Mouse (Mus musculus) brain, adult 10 weeks (tissue): ENCODE results near the gene Soga3. TPM values are rescaled to one million over a fixed set of nuclear protein-coding genes. Genes with fewer than 3 reads are reported as not detected.

ENCODE experiments used
- polyA plus RNA-seq: library from polyadenylated mRNA; stranded (reverse); fragments of 350-450 nt; fragmentation: Illumina TruSeq; extraction: RNeasy Lipid Tissue Mini Kit (QIAGEN cat#74804); gene quantifications from one replicate; pipeline ENCODE4 v1.2.3, GENCODE M21; 2015; ENCODE audit warnings: low read depth, low replicate concordance

Gene Soga3
- 47.8 TPM for polyA plus RNA-seq

DNA sequence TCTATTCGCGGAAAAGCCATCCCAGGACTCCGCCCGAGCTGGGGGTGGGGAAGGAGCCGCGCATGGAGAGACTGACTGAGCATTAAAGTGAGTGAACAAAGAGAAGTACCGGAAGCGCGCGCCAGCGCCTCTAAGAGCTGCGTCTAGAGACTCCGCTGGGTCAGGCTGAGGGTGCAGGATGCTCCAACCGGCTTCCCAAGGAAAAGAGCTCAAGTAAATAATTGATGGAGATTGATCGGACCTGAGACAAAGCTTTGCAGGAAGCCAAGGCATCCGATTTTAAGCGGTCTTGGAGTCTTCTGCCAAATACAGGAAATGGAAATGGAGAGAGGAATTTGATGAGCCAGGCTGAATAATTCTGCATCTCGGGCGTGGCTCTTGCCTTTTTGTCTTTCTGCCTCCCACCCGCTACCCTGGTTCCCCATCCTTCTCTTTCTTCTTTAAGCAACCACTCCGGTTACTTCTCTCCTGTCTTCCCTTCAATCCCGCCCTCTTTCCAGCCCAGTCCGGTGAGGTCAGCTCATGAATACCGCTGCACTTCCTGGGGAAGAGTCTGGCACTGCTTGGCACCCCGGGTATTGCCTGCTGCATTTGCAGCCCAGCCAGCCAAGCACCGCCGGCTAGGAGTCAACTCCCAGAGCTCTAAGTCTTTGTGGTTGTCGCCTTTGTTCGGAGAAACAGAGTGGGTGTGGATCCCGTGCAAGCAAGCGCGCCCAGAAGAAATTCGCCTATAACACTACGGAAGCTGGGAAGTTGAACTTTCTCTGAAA lies at the start of gene Soga3:
Gene Soga3 (plus strand): TSS at position 274 of the 770 bp plus-strand sequence.

DNA sequence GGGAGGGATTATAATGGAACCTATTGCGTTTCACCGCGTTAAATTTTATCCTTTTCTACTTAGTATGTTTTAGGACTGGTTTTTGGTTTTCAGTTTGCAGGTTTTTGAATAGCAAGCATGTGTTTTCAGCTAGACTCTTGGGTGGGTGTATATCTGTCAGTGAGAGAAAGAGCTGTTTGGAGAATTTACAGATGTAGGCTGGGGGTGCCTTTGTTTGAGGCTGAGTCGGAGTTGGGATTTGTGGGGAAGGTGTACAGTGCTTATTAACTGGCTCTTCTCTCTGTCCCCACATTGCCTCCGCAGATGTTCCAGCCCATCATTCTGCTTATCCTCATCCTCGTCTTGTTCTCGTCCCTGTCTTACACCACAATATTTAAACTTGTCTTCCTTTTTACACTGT lies 55.0 kb downstream of the Soga3 start, which contains the start of gene Gm49353:
Gene Gm49353 (plus strand): TSS at position 313 of the 400 bp plus-strand sequence.

GRCm38 (mm10) chr10:29211453-29211852 lies 67.8 kb downstream of the Soga3 start, which contains the start of gene 9330159F19Rik:
TSS of gene 9330159F19Rik (plus strand) at chr10:29211606.

Other genes starting within 250 kb of the Soga3 start
- gene 2310057J18Rik, start 157.5 kb upstream of the Soga3 start, polyA plus RNA-seq: not detected
- 14.2 TPM for gene Gm49353, start 55.1 kb downstream of the Soga3 start, polyA plus RNA-seq
- 50.4 TPM for gene 9330159F19Rik, start 67.8 kb downstream of the Soga3 start, polyA plus RNA-seq
- gene Echdc1, start 169.3 kb downstream of the Soga3 start, polyA plus RNA-seq: 45.2 TPM
- gene Rnf146, start 218.6 kb downstream of the Soga3 start, polyA plus RNA-seq: 72.6 TPM